Mouse (Mus musculus): ENCODE results near the gene Gcsh. TPM values are rescaled to one million over a fixed set of nuclear protein-coding genes. Genes with fewer than 3 reads are reported as not detected.
A peak's percentile ranks its signal among the peaks of the same experiment; 100 is the strongest.

The Gcsh gene
- polyA plus RNA-seq (2014; fragmentation: Nextera tagmentation; extraction: Ambion mirVana), result 106 and 111 TPM in 2 replicates

DNA sequence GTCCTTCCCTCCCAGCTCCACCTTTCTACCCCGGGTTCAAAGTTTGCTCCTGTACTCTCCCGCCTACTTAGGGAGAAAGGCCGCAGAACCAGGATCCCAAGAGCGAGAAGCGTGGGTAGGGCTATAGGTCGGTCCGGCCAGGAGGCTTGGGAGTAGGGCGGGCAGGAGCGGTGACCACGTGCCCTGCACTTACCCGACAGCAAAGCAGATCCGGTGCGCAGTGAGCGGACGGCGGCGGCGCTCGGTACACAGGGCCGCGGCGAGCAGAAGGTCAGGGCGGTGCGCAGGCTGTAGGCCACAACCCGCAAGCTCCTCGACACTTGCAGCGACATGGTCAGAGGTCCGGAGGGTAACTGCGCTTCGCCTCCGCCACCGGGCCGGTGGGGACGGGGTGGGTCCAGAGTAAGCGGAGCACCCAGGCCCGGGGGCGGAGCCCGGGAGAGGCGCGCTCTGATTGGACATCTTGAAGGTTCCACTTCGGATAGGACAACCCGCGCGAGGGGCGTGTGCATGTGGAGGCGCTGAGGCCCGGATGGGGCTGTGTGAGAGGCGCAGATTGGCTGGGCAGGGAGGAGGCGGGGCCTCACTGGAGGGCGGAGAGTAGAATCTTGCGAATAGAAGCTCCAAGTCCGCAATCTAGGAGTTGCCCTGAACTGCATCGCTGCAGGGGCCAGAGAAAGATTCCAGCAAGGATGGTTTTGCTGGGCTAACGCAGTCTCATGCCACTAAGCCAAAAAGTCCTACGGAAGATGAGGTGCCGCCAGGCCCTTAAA lies at the start of gene Gcsh:
Gcsh (minus strand) TSS at position 443 of the 773 bp plus-strand sequence.
- H3K27ac ChIP-seq (ENCODE audit: low read depth, low read length), result 0 out of 2 replicates have a peak within 1 kb of the TSS, but pooled peaks have one; percentile 49
- H3K4me1 ChIP-seq (ENCODE audit: control insufficient read depth, insufficient read depth, low read length), result peaks cover 10% of the 10 kb centered on the region; the same call in 1 of the 2 replicates
- ATAC-seq (ENCODE audit: low read depth), result peak; percentile 100
- no peaks in the 10 kb centered on the region for H3K36me3 ChIP-seq (ENCODE audit: control insufficient read depth, insufficient read depth, low read length)
- H3K9ac ChIP-seq (replicated peaks; ENCODE audit: low read depth, low read length), result peak within 1 kb of the TSS; percentile 52
- no peaks in the 10 kb centered on the region for H3K27me3 ChIP-seq (ENCODE audit: control insufficient read depth, insufficient read depth, low read length)
- H3K4me3 ChIP-seq (ENCODE audit: low read depth, low read length), result peak within 1 kb of the TSS; percentile 72
- H3K4me2 ChIP-seq (ENCODE audit: low read depth, low read length), result peak within 1 kb of the TSS; percentile 87
- WGBS, result under 1% methylated on average over 53 of the region's 56 CpGs
- H3K9me3 ChIP-seq (ENCODE audit: control insufficient read depth, low read length), result no peaks in the 10 kb centered on the region

DNA sequence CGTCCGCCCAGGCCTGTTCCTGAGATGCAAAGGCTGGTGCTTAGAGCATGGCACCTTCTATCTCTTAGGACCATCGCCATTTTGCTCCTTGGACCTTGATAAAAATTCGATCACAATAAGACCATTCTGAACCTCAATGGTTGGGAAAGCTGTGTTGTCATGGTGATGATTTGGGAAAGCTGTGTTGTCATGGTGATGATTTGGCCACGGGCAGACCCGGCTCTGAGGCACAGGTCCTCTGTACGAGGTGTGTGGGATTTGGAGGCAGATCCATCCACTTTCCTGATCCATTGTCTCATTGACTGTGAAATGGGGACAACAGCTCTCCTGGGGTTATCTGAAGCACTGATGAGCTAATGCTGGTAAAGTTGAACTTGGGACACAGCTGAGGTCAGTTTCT lies 46.5 kb upstream of the Gcsh start:
- Histone ChIP-seq H3K27ac (ENCODE audit: low read depth, low read length) (no peak overlapping the region), H3K4me2 (ENCODE audit: low read depth, low read length) (no peak overlapping the region), H3K4me3 (ENCODE audit: low read depth, low read length) (no peak overlapping the region), H3K9me3 (ENCODE audit: control insufficient read depth, low read length) (no peaks in the 10 kb centered on the region), H3K27me3 (ENCODE audit: control insufficient read depth, insufficient read depth, low read length) (no peaks in the 10 kb centered on the region), H3K36me3 (ENCODE audit: control insufficient read depth, insufficient read depth, low read length) (no peaks in the 10 kb centered on the region), H3K9ac (replicated peaks; ENCODE audit: low read depth, low read length) (no peak overlapping the region), H3K4me1 (ENCODE audit: control insufficient read depth, insufficient read depth, low read length) (0 out of 2 replicates have a peak, but pooled peaks cover 3% of the 10 kb centered on the region)
- WGBS, result 43% methylated on average over 7 of the region's 7 CpGs
- no peak for ATAC-seq (ENCODE audit: low read depth)

DNA sequence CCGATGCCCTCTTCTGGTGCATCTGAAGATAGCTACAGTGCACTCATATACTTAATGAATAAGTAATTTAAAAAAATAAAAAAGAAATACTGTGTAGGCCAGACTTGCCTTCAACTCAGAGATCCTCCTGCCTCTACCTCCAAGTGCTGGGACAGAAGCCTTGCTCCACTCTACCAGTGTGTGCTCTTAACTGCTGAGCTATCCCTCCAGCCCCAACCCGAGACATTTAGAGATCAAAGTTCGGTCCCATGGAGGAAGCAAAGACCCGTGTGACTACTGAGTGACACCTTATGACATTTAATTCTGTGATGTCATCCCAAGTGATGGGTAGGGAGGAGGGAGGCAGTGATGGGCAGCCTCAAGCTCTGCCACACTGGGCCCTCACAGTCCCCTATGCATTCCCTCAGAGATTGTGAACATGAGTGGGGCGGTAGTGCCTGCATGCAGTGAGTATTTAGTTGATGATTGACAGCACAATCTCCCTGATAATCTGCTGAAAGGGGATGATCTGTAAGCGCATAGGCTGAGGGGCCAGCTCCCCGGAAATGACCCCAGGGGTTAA lies 44.1 kb upstream of the Gcsh start:
- no peaks in the 10 kb centered on the region for H3K9me3 ChIP-seq (ENCODE audit: control insufficient read depth, low read length)
- H3K4me3 ChIP-seq (ENCODE audit: low read depth, low read length), result no peak overlapping the region
- ATAC-seq (ENCODE audit: low read depth), result no peak
- H3K36me3 ChIP-seq (ENCODE audit: control insufficient read depth, insufficient read depth, low read length), result no peaks in the 10 kb centered on the region
- 91% methylated on average over 7 of the region's 7 CpGs for WGBS
- no peak overlapping the region for H3K9ac ChIP-seq (replicated peaks; ENCODE audit: low read depth, low read length)
- no peak overlapping the region for H3K27ac ChIP-seq (ENCODE audit: low read depth, low read length)
- H3K4me2 ChIP-seq (ENCODE audit: low read depth, low read length), result no peak overlapping the region
- H3K27me3 ChIP-seq (ENCODE audit: control insufficient read depth, insufficient read depth, low read length), result no peaks in the 10 kb centered on the region
- 0 out of 2 replicates have a peak, but pooled peaks cover 3% of the 10 kb centered on the region for H3K4me1 ChIP-seq (ENCODE audit: control insufficient read depth, insufficient read depth, low read length)

DNA sequence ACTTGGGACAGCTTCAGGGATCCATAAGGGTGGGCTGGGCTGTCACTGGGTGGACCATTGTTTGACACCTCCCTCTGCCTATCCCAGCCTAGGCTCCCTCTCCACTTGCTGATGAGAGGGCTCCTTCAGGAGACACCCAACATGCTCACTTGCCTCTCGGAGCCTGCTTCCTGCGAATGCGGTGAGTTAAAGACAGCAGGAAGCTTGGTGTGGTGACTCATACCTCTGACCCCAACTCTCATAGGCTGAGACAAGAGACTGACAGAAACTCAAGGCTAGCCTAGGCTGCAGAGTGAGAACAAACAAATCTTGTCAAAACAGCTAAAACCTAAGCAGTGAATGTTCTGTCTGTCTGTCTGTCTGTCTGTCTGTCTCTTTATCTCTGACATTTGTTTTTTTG lies 40.1 kb upstream of the Gcsh start:
- WGBS, result 85% methylated on average over 3 of the region's 3 CpGs
- no peak for ATAC-seq (ENCODE audit: low read depth)

DNA sequence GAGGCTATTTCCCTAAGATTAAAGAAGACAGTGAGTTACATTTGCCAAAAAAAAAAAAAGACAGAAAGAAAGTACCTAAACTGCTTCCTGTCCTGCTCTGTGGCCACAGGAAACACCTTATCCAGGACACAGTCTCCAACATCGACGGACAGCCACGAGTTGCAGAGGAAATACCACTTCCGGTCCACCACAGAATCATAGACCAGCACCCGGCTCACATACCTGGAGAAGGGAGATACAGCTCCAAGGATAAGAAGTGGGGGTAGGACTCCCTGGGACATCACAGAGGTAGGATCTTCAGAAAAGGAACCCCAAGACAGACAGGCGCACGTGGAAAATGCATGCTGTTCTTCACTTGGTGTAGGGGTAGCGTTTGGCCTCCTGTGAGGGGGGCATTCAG lies 39.3 kb upstream of the Gcsh start:
- Histone ChIP-seq H3K9me3 (ENCODE audit: control insufficient read depth, low read length) (no peaks in the 10 kb centered on the region), H3K36me3 (ENCODE audit: control insufficient read depth, insufficient read depth, low read length) (no peaks in the 10 kb centered on the region), H3K4me3 (ENCODE audit: low read depth, low read length) (no peak overlapping the region), H3K4me2 (ENCODE audit: low read depth, low read length) (no peak overlapping the region), H3K27ac (ENCODE audit: low read depth, low read length) (no peak overlapping the region), H3K4me1 (ENCODE audit: control insufficient read depth, insufficient read depth, low read length) (no peaks in the 10 kb centered on the region), H3K9ac (replicated peaks; ENCODE audit: low read depth, low read length) (no peak overlapping the region), H3K27me3 (ENCODE audit: control insufficient read depth, insufficient read depth, low read length) (no peaks in the 10 kb centered on the region)
- ATAC-seq (ENCODE audit: low read depth), result no peak
- WGBS, result 83% methylated on average over 8 of the region's 8 CpGs

More for the DNA sequence above, 40.1 kb upstream of the Gcsh start:
- no peak overlapping the region for H3K4me2 ChIP-seq (ENCODE audit: low read depth, low read length)
- no peak overlapping the region for H3K9ac ChIP-seq (replicated peaks; ENCODE audit: low read depth, low read length)
- no peaks in the 10 kb centered on the region for H3K9me3 ChIP-seq (ENCODE audit: control insufficient read depth, low read length)
- H3K27me3 ChIP-seq (ENCODE audit: control insufficient read depth, insufficient read depth, low read length), result no peaks in the 10 kb centered on the region
- no peaks in the 10 kb centered on the region for H3K4me1 ChIP-seq (ENCODE audit: control insufficient read depth, insufficient read depth, low read length)
- H3K4me3 ChIP-seq (ENCODE audit: low read depth, low read length), result no peak overlapping the region
- no peaks in the 10 kb centered on the region for H3K36me3 ChIP-seq (ENCODE audit: control insufficient read depth, insufficient read depth, low read length)
- no peak overlapping the region for H3K27ac ChIP-seq (ENCODE audit: low read depth, low read length)

DNA sequence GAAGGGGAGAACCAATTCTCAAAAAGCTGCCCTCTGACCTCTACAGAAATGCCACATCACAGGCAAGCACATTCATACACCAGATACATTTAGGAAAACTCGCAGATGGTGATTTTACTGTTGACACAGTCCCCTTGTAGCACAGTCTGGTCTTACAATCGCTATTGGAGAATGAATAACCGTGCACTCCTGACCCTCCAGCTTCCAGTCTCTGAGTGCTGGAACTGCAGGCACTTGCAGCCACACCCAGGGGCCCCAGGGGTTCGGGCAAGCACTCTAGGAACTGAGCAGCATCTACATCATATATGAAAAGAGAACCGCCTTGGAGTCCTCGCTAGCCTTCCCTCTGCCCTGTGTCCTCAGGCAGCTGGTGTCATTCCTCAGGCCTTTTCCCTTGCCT lies 38.1 kb upstream of the Gcsh start:
- H3K4me3 ChIP-seq (ENCODE audit: low read depth, low read length), result no peak overlapping the region
- H3K27me3 ChIP-seq (ENCODE audit: control insufficient read depth, insufficient read depth, low read length), result no peaks in the 10 kb centered on the region
- no peaks in the 10 kb centered on the region for H3K4me1 ChIP-seq (ENCODE audit: control insufficient read depth, insufficient read depth, low read length)
- no peaks in the 10 kb centered on the region for H3K9me3 ChIP-seq (ENCODE audit: control insufficient read depth, low read length)
- no peak overlapping the region for H3K9ac ChIP-seq (replicated peaks; ENCODE audit: low read depth, low read length)
- no peak overlapping the region for H3K4me2 ChIP-seq (ENCODE audit: low read depth, low read length)
- ATAC-seq (ENCODE audit: low read depth), result no peak
- H3K36me3 ChIP-seq (ENCODE audit: control insufficient read depth, insufficient read depth, low read length), result no peaks in the 10 kb centered on the region
- H3K27ac ChIP-seq (ENCODE audit: low read depth, low read length), result no peak overlapping the region
- WGBS, result 66% methylated on average over 6 of the region's 6 CpGs

DNA sequence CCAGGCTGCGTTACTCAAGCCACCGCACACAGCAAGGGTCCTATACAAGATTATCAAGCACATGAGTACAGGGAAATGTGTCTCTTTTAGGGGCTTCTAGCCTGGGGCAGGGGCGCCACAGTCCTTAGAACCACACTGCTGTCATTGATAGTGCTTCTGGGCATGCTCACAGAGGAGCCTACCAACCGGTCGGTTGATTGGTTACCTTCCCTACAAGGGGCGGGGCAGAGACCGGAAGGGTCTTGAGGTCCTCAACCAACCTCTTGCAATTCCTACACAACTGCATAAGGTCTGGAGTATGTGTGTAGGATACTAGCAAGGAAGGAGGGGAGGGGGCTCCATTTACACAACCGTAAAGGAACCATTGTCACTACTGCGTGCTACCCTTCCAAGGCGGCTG lies 35.3 kb upstream of the Gcsh start:
- 96% methylated on average over 10 of the region's 10 CpGs for WGBS

DNA sequence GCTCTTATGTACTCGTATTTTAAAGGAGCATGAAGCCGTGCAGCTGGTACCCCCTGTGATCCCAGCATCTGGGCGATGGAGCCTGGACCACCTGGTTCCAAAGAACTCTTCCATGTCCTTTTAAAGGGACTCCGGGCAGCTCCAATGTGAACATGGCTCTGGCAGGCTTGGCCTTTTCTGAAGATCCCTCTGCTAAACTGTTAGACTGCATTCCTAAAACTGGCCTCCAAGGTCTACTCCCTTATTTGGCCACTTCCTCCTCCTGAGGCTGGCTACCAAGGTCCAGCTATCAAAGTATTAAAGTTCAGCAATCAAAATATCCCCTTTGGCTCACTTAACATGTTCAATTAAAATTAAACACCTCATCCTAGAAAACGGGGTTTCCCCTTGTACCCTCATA lies 34.3 kb upstream of the Gcsh start:
- no peak for ATAC-seq (ENCODE audit: low read depth)
- H3K27me3 ChIP-seq (ENCODE audit: control insufficient read depth, insufficient read depth, low read length), result no peaks in the 10 kb centered on the region
- no peak overlapping the region for H3K9ac ChIP-seq (replicated peaks; ENCODE audit: low read depth, low read length)
- no peak overlapping the region for H3K4me3 ChIP-seq (ENCODE audit: low read depth, low read length)
- 78% methylated on average over 5 of the region's 5 CpGs for WGBS
- H3K4me2 ChIP-seq (ENCODE audit: low read depth, low read length), result no peak overlapping the region
- no peak overlapping the region for H3K27ac ChIP-seq (ENCODE audit: low read depth, low read length)
- no peaks in the 10 kb centered on the region for H3K9me3 ChIP-seq (ENCODE audit: control insufficient read depth, low read length)
- H3K4me1 ChIP-seq (ENCODE audit: control insufficient read depth, insufficient read depth, low read length), result no peaks in the 10 kb centered on the region
- no peaks in the 10 kb centered on the region for H3K36me3 ChIP-seq (ENCODE audit: control insufficient read depth, insufficient read depth, low read length)

More for the DNA sequence above, 35.3 kb upstream of the Gcsh start:
- Histone ChIP-seq H3K4me3 (ENCODE audit: low read depth, low read length) (no peak overlapping the region), H3K27me3 (ENCODE audit: control insufficient read depth, insufficient read depth, low read length) (no peaks in the 10 kb centered on the region), H3K9me3 (ENCODE audit: control insufficient read depth, low read length) (no peaks in the 10 kb centered on the region), H3K9ac (replicated peaks; ENCODE audit: low read depth, low read length) (no peak overlapping the region), H3K36me3 (ENCODE audit: control insufficient read depth, insufficient read depth, low read length) (no peaks in the 10 kb centered on the region), H3K27ac (ENCODE audit: low read depth, low read length) (no peak overlapping the region), H3K4me1 (ENCODE audit: control insufficient read depth, insufficient read depth, low read length) (no peaks in the 10 kb centered on the region), H3K4me2 (ENCODE audit: low read depth, low read length) (no peak overlapping the region)
- no peak for ATAC-seq (ENCODE audit: low read depth)

DNA sequence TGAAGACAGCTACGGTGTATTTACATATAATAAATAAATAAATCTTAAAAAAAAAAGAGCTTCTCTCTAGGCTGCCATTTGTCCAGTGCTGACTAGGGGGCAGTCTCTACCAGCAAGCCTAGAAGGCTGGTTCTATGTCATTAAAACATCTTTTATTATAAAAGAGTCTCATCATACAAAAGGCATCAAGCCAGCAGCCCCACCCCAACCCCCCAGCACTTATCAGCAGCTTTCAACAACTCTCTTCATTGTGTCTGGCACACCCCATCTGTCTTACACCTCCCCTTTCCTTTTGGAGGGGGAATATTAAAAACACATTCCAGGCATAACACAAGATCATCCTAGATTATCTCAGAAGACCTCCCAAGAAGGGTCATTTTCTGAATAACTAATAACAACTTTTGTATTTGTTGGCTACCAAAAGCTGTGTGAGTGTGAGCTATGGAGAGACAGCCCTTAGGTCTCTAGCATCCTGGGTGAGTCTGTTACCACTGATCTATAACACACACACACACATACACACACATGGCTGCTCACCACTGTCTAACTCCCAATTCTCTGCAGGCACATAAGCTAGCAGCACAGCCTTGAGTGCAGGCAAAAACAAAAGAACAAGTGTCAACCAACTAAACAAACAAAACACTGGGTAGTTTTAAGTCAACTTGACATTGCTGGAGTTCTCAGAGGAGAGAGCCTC lies 29.1 kb upstream of the Gcsh start:
- Histone ChIP-seq H3K9ac (replicated peaks; ENCODE audit: low read depth, low read length) (no peak overlapping the region), H3K4me3 (ENCODE audit: low read depth, low read length) (no peak overlapping the region), H3K9me3 (ENCODE audit: control insufficient read depth, low read length) (no peaks in the 10 kb centered on the region), H3K4me2 (ENCODE audit: low read depth, low read length) (no peak overlapping the region), H3K36me3 (ENCODE audit: control insufficient read depth, insufficient read depth, low read length) (no peaks in the 10 kb centered on the region), H3K4me1 (ENCODE audit: control insufficient read depth, insufficient read depth, low read length) (no peaks in the 10 kb centered on the region), H3K27ac (ENCODE audit: low read depth, low read length) (no peak overlapping the region), H3K27me3 (ENCODE audit: control insufficient read depth, insufficient read depth, low read length) (no peaks in the 10 kb centered on the region)
- no peak for ATAC-seq (ENCODE audit: low read depth)
- 85% methylated on average over 1 of the region's 1 CpGs for WGBS

All from neural tube, embryonic 14.5 days (tissue).